Mouse (Mus musculus) stomach, embryonic 14.5 days (tissue): ENCODE results near the gene Ankrd39. TPM values are rescaled to one million over a fixed set of nuclear protein-coding genes. Genes with fewer than 3 reads are reported as not detected.
A peak's percentile ranks its signal among the peaks of the same experiment; 100 is the strongest.
"Not testable (repeated sequence)": the region's sequence is repeated elsewhere in the genome, so short reads cannot be mapped to it uniquely, and the experiment has no call there.

Source experiments
- ATAC-seq: fragments of 200-750 bp; cut with Nextera tagmentation; 2 replicates; pipeline ENCODE4 v1.8.0; 2017; ENCODE audit warnings: low read depth, moderate TSS enrichment; ENCODE audit not compliant: insufficient number of reproducible peaks, insufficient read depth, low FRiP score
- H3K27ac ChIP-seq: fragments of 300-500 bp; sonication (generic); 2 replicates; pipeline ENCODE4 v1.5.1; 2014; ENCODE audit warnings: mild to moderate bottlenecking, low read length, moderate library complexity, mixed read lengths
- H3K27me3 ChIP-seq: fragments of 300-500 bp; sonication (generic); 2 replicates; pipeline ENCODE4 v1.6.1; 2014; ENCODE audit warnings: low read length, control low read depth, mixed read lengths; ENCODE audit not compliant: control insufficient read depth, insufficient read depth
- H3K36me3 ChIP-seq: fragments of 300-500 bp; sonication (generic); 2 replicates; pipeline ENCODE4 v1.6.1; 2014; ENCODE audit warnings: mild to moderate bottlenecking, control low read depth, low read length, moderate library complexity, mixed read lengths; ENCODE audit not compliant: control insufficient read depth, insufficient read depth
- H3K4me1 ChIP-seq: fragments of 300-500 bp; sonication (generic); 2 replicates; pipeline ENCODE4 v1.6.1; 2014; ENCODE audit warnings: low read length, control low read depth, mixed read lengths; ENCODE audit not compliant: control insufficient read depth, insufficient read depth
- H3K4me2 ChIP-seq: fragments of 300-500 bp; sonication (generic); replicated peaks from 2 replicates; pipeline ENCODE4 v1.6.1; 2014; ENCODE audit warnings: low read depth, low read length, control low read depth
- H3K4me3 ChIP-seq: fragments of 300-500 bp; sonication (generic); 2 replicates; pipeline ENCODE4 v1.5.1; 2014; ENCODE audit warnings: low read depth, low read length, control low read depth
- H3K9ac ChIP-seq: fragments of 300-500 bp; sonication (generic); replicated peaks from 2 replicates; pipeline ENCODE4 v1.6.1; 2014; ENCODE audit warnings: low read depth, mild to moderate bottlenecking, control low read depth, low read length, moderate library complexity, mixed read lengths
- H3K9me3 ChIP-seq: fragments of 300-500 bp; sonication (generic); 2 replicates; pipeline ENCODE4 v1.6.1; 2016; ENCODE audit warnings: low read depth, low read length, control low read depth; ENCODE audit not compliant: control insufficient read depth
- WGBS: fragments of 180-500 bp; shearing (Covaris S2); extraction: QIAGEN DNeasy Blood & Tissue Kit; methylation state at CpG from one replicate; pipeline ENCODE4 v1.1.7; 2014; 5-methylcytosine and 5-hydroxymethylcytosine counted together
- polyA plus RNA-seq: library from polyadenylated mRNA; unstranded; fragments of >200 nt; fragmentation: Nextera tagmentation; extraction: Ambion mirVana; gene quantifications from 2 replicates; pipeline ENCODE4 v1.2.1, GENCODE M21; 2014

Gene Ankrd39
- polyA plus RNA-seq, 1 experiment from 2014 or later = 30.4 TPM

DNA sequence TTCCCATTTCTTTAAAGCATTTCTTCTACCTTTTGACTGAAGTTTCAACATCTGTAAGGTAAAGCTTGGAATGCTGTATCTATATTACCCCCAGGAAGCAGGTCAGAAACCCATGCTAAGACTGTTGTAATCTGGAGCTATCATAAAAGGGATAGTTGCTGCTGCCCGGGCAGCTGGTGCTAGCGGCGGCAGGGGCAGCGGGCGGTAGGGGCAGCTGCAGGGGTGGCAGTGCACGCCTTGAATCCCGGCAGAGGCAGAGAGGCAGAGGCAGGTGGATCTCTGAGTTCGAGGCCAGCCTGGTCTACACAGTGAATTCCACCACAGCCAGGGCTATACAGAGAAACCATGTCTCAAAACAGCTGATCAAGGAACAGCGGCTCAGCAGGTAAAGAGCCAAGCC lies 4.3 kb downstream of the Ankrd39 start:
- WGBS = 94% methylated on average over 9 of the region's 9 CpGs

DNA sequence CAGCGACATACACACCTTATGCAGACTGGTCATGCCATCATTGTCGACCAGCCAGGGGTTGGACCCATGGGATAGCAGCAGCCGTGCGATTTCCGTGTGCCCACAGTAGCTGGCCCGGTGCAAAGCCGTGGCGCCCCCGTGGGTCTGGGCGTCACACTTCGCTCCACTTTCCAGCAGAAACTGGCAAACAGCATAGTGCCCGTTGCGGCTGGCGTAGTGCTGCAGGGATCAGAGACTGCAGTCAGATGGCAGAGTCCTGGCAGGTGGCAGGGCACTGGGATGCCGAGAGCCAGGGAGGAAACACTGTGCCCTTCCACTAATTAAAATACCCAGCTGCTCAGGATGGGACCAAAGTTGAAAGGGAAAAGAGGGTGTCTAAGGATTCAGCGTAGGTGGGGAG lies 5.4 kb downstream of the Ankrd39 start:
- Histone ChIP-seq H3K9ac (no peak overlapping the region), H3K36me3 (peaks cover 27% of the 10 kb centered on the region), H3K27me3 (no peaks in the 10 kb centered on the region), H3K4me2 (no peak overlapping the region), H3K9me3 (no peaks in the 10 kb centered on the region), H3K4me1 (peaks cover 8% of the 10 kb centered on the region; the same call in 1 of the 2 replicates), H3K4me3 (no peak overlapping the region), H3K27ac (no peak overlapping the region)
- ATAC-seq = no peak
- 96% methylated on average over 16 of the region's 16 CpGs for WGBS

More for the DNA sequence above, 4.3 kb downstream of the Ankrd39 start:
- Histone ChIP-seq H3K9me3 (no peaks in the 10 kb centered on the region), H3K4me1 (peaks cover 15% of the 10 kb centered on the region; the same call in 1 of the 2 replicates), H3K36me3 (peaks cover 23% of the 10 kb centered on the region), H3K4me2 (no peak overlapping the region), H3K27ac (no peak overlapping the region), H3K9ac (no peak overlapping the region), H3K27me3 (no peaks in the 10 kb centered on the region), H3K4me3 (no peak overlapping the region)
- no peak for ATAC-seq

DNA sequence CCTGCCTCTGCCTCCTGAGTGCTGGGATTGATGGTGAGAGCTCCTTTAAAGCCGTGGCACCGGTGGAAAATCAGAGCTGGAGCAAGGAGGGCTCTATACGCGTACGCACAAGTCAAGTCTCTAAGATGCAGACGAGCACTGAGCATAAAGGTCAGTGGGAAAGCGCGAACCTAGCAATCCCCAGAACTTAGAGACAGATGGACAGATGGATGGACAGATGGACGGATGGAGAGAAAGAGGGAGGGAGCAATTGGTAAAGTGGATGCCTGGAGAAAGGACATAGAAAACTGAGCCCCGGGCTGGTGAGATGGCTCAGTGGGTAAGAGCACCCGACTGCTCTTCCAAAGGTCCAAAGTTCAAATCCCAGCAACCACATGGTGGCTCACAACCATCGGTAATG lies 6.4 kb downstream of the Ankrd39 start:
- ATAC-seq = no peak
- Histone ChIP-seq H3K36me3 (peaks cover 27% of the 10 kb centered on the region), H3K9me3 (no peaks in the 10 kb centered on the region), H3K4me3 (no peak overlapping the region), H3K27ac (no peak overlapping the region), H3K4me2 (no peak overlapping the region), H3K27me3 (no peaks in the 10 kb centered on the region), H3K9ac (no peak overlapping the region), H3K4me1 (0 out of 2 replicates have a peak, but pooled peaks cover 4% of the 10 kb centered on the region)
- WGBS = 90% methylated on average over 12 of the region's 12 CpGs

GRCm38 (mm10) chr1:36540132-36540531 lies 7.1 kb downstream of the Ankrd39 start:
- 89% methylated on average over 11 of the region's 11 CpGs for WGBS
- no peak overlapping the region for H3K9ac ChIP-seq
- no peaks in the 10 kb centered on the region for H3K27me3 ChIP-seq
- H3K36me3 ChIP-seq = peaks cover 27% of the 10 kb centered on the region
- no peaks in the 10 kb centered on the region for H3K4me1 ChIP-seq
- no peak overlapping the region for H3K4me2 ChIP-seq
- no peaks in the 10 kb centered on the region for H3K9me3 ChIP-seq
- ATAC-seq = no peak
- H3K4me3 ChIP-seq = no peak overlapping the region
- no peak overlapping the region for H3K27ac ChIP-seq

- Histone ChIP-seq H3K27me3 (no peaks in the 10 kb centered on the region), H3K27ac (no peak within 1 kb of the TSS), H3K9ac (no peak within 1 kb of the TSS), H3K9me3 (no peaks in the 10 kb centered on the region), H3K4me3 (no peak within 1 kb of the TSS), H3K36me3 (peaks cover 27% of the 10 kb centered on the region), H3K4me1 (no peaks in the 10 kb centered on the region), H3K4me2 (no peak within 1 kb of the TSS)
- ATAC-seq = 0 out of 2 replicates have a peak, but pooled peaks have one; percentile 42
- WGBS = 30% methylated on average over 9 of the region's 9 CpGs
Observed at GRCm38 (mm10) chr1:36539186-36539585, 8.1 kb downstream of the Ankrd39 start, which contains the start of gene Gm42417. Gm42417 (minus strand) TSS chr1:36539429.

- H3K27ac ChIP-seq = no peak overlapping the region
- no peak overlapping the region for H3K4me2 ChIP-seq
- WGBS = 77% methylated on average over 4 of the region's 4 CpGs
- no peak overlapping the region for H3K4me3 ChIP-seq
- no peaks in the 10 kb centered on the region for H3K9me3 ChIP-seq
- ATAC-seq = no peak
- H3K4me1 ChIP-seq = no peaks in the 10 kb centered on the region
- H3K27me3 ChIP-seq = no peaks in the 10 kb centered on the region
- H3K9ac ChIP-seq = no peak overlapping the region
- H3K36me3 ChIP-seq = peaks cover 27% of the 10 kb centered on the region
Observed at GRCm38 (mm10) chr1:36538727-36539126, 8.5 kb downstream of the Ankrd39 start.

DNA sequence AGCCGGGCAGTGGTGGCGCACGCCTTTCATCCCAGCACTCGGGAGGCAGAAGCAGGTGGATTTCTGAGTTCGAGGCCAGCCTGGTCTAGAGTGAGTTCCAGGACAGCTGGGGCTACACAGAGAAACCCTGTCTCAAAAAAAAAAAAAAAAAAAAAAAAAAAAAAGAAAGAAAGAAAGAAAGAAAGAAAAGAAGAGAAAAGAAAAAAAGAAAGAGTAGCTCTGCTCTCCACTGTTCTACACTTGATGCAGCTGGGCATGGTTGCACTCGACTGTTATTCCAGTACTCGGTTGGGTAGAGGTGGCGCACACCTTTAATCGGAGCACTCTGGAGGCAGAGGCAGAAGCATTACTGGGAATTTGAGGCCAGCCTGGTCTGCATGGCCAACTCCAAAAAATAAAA lies 10.5 kb downstream of the Ankrd39 start, which contains the start of gene Ankrd23:
Ankrd23 (minus strand) TSS at position 101 of the 400 bp plus-strand sequence.
- H3K4me2 ChIP-seq, H3K27ac ChIP-seq, ATAC-seq, H3K9ac ChIP-seq, H3K9me3 ChIP-seq, H3K4me3 ChIP-seq, H3K4me1 ChIP-seq, H3K27me3 ChIP-seq: not testable (repeated sequence)
- peaks cover 27% of the 10 kb centered on the region for H3K36me3 ChIP-seq
- 93% methylated on average over 9 of the region's 9 CpGs for WGBS

- H3K27ac ChIP-seq = no peak overlapping the region
- WGBS = 49% methylated on average over 8 of the region's 8 CpGs
- H3K9me3 ChIP-seq = no peaks in the 10 kb centered on the region
- no peak overlapping the region for H3K4me3 ChIP-seq
- peaks cover 27% of the 10 kb centered on the region for H3K36me3 ChIP-seq
- H3K9ac ChIP-seq = no peak overlapping the region
- no peak overlapping the region for H3K4me2 ChIP-seq
- no peak for ATAC-seq
- H3K4me1 ChIP-seq = no peaks in the 10 kb centered on the region
- no peaks in the 10 kb centered on the region for H3K27me3 ChIP-seq
Observed at GRCm38 (mm10) chr1:36536397-36536728, 10.9 kb downstream of the Ankrd39 start.
